Mouse (Mus musculus) ovary, postnatal 10 days (tissue): Measurements from ENCODE around the gene Dcaf11.

Experiments
- DNase-seq: peaks from one replicate; pipeline ENCODE4 v3.0.0; 2022; ENCODE audit warnings: low spot score

Dcaf11 gene

GRCm38 (mm10) chr14:55584702-55585565 lies 25.1 kb downstream of the Dcaf11 start, which contains the start of gene Emc9:
Gene Emc9, minus strand, starts transcription at chr14:55585302.
- peak; percentile 49 for DNase-seq

- no peak for DNase-seq
These were observed 25.8 kb downstream of the Dcaf11 start for GRCm38 (mm10) chr14:55585566-55585960.

- no peak for DNase-seq
These were observed 26.3 kb downstream of the Dcaf11 start for GRCm38 (mm10) chr14:55586149-55586548.

- DNase-seq: no peak
These were observed 29.5 kb downstream of the Dcaf11 start for GRCm38 (mm10) chr14:55589271-55589670.

GRCm38 (mm10) chr14:55589771-55590448 lies 30.1 kb downstream of the Dcaf11 start:
- DNase-seq: no peak

- DNase-seq: peak; percentile 76
These were observed 31.0 kb downstream of the Dcaf11 start, which contains the start of gene Psme2 for GRCm38 (mm10) chr14:55590748-55591330. Gene Psme2, minus strand, starts transcription at chr14:55591113.

GRCm38 (mm10) chr14:55591331-55591891 lies 31.6 kb downstream of the Dcaf11 start, which contains the start of gene Rnf31:
Gene Rnf31, plus strand, starts transcription at chr14:55591708.
- no peak for DNase-seq

GRCm38 (mm10) chr14:55592226-55592625 lies 32.4 kb downstream of the Dcaf11 start:
- no peak for DNase-seq

- DNase-seq: no peak
These were observed 36.4 kb downstream of the Dcaf11 start for GRCm38 (mm10) chr14:55596036-55596690.

GRCm38 (mm10) chr14:55598521-55599390 lies 39.0 kb downstream of the Dcaf11 start:
- no peak for DNase-seq

- DNase-seq: no peak
These were observed 43.4 kb downstream of the Dcaf11 start, which contains the start of gene Irf9 for GRCm38 (mm10) chr14:55603271-55603632. Gene Irf9, plus strand, starts transcription at chr14:55603571.

GRCm38 (mm10) chr14:55603633-55604576 lies 44.1 kb downstream of the Dcaf11 start:
- peak; percentile 78 for DNase-seq

GRCm38 (mm10) chr14:55604823-55605222 lies 45.0 kb downstream of the Dcaf11 start:
- no peak for DNase-seq

GRCm38 (mm10) chr14:55605743-55606459 lies 46.1 kb downstream of the Dcaf11 start:
- no peak for DNase-seq

- no peak for DNase-seq
These were observed 48.5 kb downstream of the Dcaf11 start for GRCm38 (mm10) chr14:55608339-55608738.

- no peak for DNase-seq
These were observed 53.5 kb downstream of the Dcaf11 start for GRCm38 (mm10) chr14:55613346-55613745.

GRCm38 (mm10) chr14:55614565-55615178 lies 54.9 kb downstream of the Dcaf11 start:
- no peak for DNase-seq

- DNase-seq: no peak
These were observed 56.1 kb downstream of the Dcaf11 start for GRCm38 (mm10) chr14:55615876-55616275.
